Mouse (Mus musculus): ENCODE results near the gene Plppr1. TPM values are rescaled to one million over a fixed set of nuclear protein-coding genes. Genes with fewer than 3 reads are reported as not detected.
"Not testable (repeated sequence)": the region's sequence is repeated elsewhere in the genome, so short reads cannot be mapped to it uniquely, and the experiment has no call there.

Plppr1 gene
- polyA plus RNA-seq, 2 experiments from 2014 or later: 0.22 TPM; not detected in 1

- no peak for ATAC-seq
Measured at GRCm38 (mm10) chr4:49238111-49238510, 179.0 kb downstream of the Plppr1 start.

DNA sequence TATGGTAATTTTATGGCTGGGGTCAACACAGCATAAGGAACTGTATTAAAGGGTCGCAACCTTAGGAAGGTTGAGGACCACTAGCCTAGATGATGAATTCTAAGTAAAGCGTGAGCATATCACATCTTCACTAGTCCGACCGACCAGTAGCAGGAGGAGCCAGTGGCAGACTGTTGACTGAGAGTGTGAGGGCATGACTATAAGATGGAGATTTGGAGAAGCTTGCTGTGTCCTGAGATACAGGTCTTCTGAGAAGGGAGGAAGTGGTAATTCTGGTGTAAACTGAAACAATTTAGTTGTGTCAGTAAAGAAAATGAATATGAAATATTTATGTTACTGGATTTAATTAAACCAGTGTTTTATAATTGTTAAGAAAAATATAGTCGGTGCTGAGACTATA is 180.4 kb downstream of the Plppr1 start:
- ATAC-seq: no peak

DNA sequence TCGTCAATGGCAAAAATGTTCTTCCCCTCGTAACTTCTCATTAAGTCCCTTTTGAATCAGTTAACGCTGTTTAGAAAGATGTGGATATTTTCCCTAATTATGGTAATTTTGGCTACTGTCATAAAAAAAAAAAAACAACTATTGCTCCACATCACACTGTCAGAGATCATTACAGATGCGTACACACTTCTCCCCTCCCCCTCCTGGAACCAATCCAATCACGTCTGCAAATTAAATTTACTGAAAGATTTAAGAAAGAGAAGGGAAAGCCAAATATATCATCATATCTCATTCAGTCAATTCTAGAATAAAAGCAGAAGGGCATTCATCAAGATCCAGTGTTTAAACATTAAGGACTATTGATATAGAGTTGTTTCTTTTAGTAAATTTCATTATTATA is 185.7 kb downstream of the Plppr1 start:
- ATAC-seq: no peak

- no peak for ATAC-seq
Measured at GRCm38 (mm10) chr4:49245274-49245673, 186.2 kb downstream of the Plppr1 start.

DNA sequence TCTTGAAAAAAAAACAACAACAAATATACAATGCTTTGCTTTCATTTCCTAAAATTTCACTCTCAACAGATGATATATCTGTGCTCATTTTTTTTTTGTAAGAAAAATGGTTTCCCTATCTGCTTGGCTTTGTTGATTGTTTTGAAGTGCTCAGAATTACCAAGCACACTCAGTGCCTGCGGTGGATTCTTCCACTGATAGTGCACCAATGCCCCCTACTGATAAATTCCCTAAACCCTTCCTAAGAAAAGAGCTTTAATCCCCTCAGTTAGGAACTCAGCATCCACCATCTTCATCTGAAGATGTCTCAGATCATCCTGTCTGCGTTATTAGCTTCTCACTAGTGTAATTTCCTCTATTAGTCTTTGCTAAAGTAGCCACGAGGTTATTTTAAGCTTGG is 192.2 kb downstream of the Plppr1 start:
- no peak for ATAC-seq

- no peak for ATAC-seq
Measured at GRCm38 (mm10) chr4:49252169-49252568, 193.1 kb downstream of the Plppr1 start.

- ATAC-seq: no peak
Measured at GRCm38 (mm10) chr4:49278515-49278914, 219.4 kb downstream of the Plppr1 start.

GRCm38 (mm10) chr4:49284692-49285291 is 225.7 kb downstream of the Plppr1 start:
- ATAC-seq: no peak

- no peak for ATAC-seq
Measured at GRCm38 (mm10) chr4:49285340-49286196, 226.5 kb downstream of the Plppr1 start.

GRCm38 (mm10) chr4:49286197-49286492 is 227.1 kb downstream of the Plppr1 start:
- ATAC-seq: no peak

- ATAC-seq: no peak
Measured at GRCm38 (mm10) chr4:49296434-49296833, 237.4 kb downstream of the Plppr1 start.

- ATAC-seq: no peak
Measured at GRCm38 (mm10) chr4:49299576-49299975, 240.5 kb downstream of the Plppr1 start.

- no peak for ATAC-seq
Measured at GRCm38 (mm10) chr4:49321903-49322635, 263.0 kb downstream of the Plppr1 start.

GRCm38 (mm10) chr4:49337949-49338348 is 278.9 kb downstream of the Plppr1 start:
- not testable (repeated sequence) for ATAC-seq

- not testable (repeated sequence) for ATAC-seq
Measured at GRCm38 (mm10) chr4:49340091-49340490, 281.0 kb downstream of the Plppr1 start.

DNA sequence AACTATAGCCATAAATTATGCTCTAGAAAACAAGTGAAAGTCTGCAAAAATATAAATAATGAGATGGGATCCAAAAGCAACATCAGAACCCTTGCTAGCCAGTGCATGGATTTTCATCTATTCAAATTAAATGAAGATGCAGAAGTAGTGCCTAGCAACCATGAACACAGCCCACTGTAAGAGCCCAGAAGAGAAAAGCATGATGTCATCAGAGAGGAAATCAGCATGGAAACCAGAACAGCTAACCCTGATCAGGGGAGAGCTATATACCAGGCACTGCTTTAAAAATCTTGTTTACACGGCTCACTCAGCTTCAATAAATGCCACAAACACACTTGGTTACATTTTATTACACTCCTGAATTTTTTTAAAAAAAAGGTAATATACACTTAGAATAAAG is 288.9 kb downstream of the Plppr1 start:
- not testable (repeated sequence) for ATAC-seq

DNA sequence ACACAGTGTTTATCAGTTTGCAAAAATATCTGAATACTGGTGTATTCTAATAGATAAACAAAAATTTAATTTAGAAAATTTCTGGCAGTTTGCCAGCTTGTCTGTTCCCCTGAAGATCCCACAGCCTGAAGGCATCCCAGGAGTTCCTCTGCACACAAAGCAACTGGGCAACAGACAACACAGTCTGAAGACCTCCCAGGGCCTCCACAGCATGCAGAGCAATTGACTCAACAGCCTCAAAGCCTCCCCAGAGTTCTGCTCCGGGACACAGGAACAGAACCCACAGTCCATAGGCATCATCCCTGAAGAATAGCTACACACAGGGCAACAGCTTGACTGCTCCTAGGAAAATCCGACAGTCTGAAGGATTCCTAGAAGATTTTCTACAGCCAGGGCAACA is 289.6 kb downstream of the Plppr1 start:
- no peak for ATAC-seq

GRCm38 (mm10) chr4:49350470-49350869 is 291.4 kb downstream of the Plppr1 start:
- ATAC-seq: no peak

DNA sequence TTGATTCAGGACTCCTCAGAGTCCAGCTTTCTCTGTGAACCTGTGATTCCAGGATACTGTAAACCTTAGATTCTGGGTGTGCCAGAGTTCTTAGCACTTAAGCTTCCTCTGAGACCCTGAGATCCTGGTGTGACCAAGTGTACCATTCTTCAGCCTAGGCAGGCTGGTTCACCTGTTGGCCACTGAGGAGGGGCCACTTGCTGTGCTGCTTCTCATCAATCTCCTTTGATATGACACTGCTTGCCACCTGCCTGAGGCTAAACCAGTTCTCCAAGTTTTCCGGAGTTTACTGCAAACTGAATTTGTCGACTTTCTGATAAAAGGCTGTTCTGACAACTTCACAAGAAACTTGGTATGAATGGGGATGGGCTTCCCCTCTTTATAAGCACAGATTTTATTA is 298.0 kb downstream of the Plppr1 start:
- ATAC-seq: no peak

DNA sequence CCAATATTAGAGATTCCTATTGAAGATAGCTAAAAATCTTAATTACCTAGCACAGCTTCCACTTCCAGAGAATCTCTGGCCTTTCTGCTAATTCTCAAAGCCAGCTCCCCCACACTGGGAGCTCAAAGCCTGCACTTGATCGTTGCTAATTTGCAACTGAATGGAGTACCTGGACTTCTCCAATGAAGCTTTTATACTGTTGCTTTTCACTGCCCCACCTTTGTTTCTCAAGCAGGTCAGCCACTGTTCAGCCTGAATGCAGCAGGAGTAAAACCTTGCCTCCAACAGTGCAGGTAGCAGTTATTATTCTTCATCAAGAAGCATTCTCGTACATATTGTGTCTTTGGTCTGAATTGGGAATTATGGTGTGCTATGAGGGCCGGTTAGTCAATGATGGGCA is 309.0 kb downstream of the Plppr1 start:
- not testable (repeated sequence) for ATAC-seq

DNA sequence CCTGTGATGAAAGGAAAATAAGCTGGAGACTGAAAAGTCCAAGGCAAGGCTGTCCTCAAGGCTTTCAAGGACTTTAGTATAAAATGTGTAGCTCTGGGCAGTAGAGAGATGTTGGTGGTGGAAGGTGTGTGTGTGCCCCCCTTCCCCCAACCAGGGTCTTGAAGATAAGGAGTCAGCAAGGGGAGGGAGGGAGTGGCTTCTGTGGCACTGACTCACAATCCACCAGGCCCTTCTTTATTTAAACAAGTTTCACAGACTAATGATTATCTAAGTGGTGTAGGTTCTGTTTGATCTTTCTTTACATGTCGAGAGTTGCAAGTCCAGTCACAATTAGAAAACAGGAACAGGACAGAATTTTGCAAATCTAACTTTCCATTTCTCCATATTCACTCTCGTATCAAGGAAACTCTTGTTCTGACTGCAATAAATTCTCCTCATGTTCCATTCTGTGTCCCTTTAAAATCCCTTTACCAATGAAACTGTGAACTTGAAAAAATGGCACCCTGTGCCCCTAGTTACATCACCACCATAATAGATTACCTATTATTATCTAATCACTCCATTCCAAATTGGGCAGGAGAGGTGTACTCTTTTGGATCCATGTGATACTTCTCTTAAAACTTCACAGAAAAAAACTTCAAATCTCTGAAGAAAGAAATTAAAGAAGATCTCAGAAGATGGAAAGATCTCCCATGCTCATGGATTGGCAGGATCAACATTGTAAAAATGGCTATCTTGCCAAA is 324.7 kb downstream of the Plppr1 start:
- ATAC-seq: not testable (repeated sequence)

GRCm38 (mm10) chr4:49386873-49387272 is 327.8 kb downstream of the Plppr1 start:
- no peak for ATAC-seq
